Mouse (Mus musculus) olfactory bulb, adult 2 months (tissue): ENCODE measurements around the gene Mttp.

ENCODE experiments used
- CTCF ChIP-seq: fragments of 200-500 bp; IDR thresholded peaks from 2 replicates; pipeline ENCODE4 v1.5.1; 2012; ENCODE audit warnings: low read depth, mild to moderate bottlenecking, low read length, moderate library complexity; ENCODE audit not compliant: insufficient read depth
- POLR2A ChIP-seq: fragments of 200-500 bp; IDR thresholded peaks from 2 replicates; pipeline ENCODE4 v1.6.1; 2012; ENCODE audit warnings: mild to moderate bottlenecking, low read depth, low read length, moderate library complexity; ENCODE audit not compliant: insufficient read depth

DNA sequence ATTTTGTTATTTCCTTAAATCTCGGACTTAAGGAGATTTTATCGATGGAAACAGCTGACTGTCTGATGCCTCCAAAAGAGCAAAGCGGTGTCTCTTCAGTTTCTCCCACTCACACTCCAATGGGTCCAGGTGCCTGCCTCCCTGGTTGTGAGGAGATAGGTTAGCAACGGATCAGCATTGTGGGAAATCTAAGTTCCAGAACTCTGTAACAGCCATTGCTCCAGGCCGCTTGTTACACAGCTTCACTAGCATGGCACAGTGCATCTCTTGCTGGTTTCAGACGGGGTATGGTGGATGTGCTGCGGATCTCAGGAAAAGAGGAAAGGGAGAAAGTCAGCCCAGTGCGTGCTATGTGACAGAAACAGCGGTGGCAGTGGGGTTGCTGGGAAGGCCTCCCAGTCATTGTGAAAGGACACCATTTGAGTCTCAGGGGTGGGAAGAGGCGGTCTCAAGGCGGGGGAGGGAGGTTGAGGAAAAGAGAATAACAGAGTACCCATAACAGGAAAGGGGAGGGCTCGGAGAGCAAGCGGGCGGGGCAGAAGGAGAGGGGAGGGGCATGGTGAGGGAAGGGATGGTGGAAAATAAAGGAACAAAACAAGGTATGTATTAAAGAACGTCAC, 49.0 kb upstream of the Mttp start, which contains the start of gene 4930579F01Rik:
- TF ChIP-seq POLR2A (no peak), CTCF (no peak)
